Mouse (Mus musculus) heart, adult 9 months (tissue): ENCODE data around the gene Hmgcl.

ENCODE experiments used
- DNase-seq, 2 experiments: peaks; one replicate each; pipeline ENCODE4 v3.0.0; 2022; ENCODE audit warnings: low spot score in 2 of 2

The Hmgcl gene

DNA sequence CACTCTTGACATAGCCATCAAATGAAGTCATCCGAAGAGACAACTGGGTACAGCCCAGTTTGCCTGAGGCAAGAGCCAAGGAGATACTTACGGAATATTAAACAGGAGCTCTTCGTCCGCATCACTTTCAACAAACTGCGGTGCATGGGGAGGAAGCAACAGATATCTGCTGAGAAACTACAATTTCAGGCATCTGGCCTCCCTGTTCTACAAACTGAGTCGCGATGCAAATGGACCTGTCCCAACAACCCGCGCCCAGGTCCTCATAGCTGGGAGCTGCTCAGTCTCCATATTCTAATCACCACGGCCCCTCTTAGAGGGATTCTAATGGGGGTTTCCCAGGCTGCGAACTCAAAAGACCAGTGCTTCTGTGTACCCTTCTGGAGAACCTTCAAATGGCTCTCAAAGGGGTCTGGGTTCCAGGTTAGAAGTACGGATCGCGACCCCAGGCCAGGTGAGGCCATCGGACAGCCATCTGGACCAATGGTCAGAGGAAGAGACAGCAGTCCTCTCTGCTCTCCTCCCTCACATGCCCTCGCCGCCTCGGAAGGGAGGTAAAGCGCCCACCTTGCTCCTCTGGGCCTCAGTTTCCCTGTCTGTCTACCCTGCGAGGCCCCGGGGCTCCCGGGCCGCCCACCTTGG lies 40.2 kb downstream of the Hmgcl start:
- no peak for DNase-seq

DNA sequence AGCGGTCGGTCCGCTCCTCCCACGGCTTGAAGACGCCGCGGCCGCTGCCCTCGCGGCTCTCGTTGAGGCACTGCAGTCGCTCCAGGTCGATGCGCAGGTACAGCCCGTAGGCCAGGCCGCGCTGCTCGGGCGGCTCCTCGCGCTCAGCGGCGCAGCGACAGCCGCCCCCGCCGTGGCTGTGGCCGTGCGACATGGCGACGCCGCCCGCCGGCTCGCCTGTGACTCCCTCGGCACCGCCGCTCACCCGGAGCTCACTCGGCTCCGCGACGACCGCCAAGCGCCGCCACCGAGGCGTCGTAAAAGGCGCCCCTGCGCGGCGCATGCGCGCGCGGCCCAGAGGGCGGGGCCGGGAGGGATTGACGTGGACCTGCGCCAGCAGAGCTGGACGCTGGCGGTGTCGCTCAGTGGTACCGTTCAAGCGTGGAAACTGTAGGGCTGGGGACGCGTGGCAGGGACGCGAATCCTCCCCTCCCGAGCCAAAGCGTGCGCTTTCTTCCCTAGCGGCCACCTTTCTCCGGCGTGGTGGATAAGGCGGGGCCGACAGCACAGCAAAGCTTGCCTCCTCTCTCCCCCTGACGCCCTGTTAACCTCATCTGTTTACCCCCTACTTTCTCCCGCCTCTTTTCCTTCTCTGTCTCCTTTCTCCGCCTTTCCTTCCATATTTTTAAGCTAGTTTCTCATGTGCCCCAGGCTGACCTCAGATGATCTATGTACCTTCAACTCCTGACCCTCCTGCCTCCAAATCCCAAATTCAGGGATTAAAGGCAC lies 40.9 kb downstream of the Hmgcl start, which contains the start of gene Pithd1:
Pithd1 (minus strand) TSS at position 322 of the 768 bp plus-strand sequence.
- peak; percentile 92 to 93 for DNase-seq

DNA sequence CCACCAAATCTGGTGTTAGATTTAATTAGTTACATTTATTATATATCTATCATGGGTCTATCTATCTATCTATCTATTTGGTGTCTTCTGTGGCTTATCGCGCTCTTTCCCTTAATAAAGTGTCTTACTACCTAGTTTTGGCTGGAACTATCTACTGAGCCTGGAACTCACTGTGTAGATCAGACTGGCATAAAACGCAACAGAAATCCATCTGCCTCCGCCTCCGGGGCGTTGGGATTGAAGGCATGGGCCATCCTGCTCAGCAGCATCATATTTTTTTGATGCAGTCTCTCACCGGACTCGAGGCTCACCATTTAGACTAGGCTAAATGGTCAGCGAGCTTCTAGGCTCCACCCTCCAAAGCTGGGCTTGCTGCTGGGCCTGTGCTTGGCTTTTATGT lies 41.5 kb downstream of the Hmgcl start:
- DNase-seq = no peak

DNA sequence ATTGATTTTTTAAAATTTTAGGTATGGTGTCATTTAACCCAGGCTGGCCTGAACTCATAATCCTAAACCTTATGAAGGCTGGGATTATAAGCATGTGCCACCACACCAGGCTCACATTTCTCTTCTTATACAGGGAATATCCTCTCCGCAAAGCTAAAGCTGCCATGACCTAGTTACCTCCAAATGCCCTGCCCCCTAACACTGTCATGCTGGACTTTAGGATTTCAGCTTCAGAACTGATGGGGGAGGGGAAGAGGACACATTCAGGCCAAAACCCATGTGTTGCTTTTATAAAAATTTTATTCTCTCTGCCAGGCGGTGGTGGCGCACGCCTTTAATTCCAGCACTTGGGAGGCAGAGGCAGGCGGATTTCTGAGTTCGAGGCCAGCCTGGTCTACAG lies 47.7 kb downstream of the Hmgcl start:
- no peak for DNase-seq

DNA sequence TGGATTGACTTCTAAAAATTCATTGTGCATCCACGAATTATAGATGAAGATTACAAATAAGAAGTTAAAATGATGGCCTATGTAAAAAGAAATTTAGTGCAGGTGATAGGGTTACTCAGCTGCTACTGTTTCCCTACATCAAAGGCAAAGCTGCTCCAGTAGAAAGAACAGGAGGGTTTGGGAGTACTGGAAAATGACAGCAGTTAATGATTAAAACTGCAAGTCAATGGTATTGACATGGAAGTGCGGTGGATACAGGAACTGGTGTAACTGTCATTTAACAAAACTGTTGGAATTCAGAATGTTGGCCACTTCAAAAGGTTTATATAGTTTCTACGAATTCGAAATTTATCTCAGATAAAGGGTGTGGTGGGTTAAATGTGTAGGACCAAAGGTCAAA lies 48.9 kb downstream of the Hmgcl start:
- DNase-seq = no peak

DNA sequence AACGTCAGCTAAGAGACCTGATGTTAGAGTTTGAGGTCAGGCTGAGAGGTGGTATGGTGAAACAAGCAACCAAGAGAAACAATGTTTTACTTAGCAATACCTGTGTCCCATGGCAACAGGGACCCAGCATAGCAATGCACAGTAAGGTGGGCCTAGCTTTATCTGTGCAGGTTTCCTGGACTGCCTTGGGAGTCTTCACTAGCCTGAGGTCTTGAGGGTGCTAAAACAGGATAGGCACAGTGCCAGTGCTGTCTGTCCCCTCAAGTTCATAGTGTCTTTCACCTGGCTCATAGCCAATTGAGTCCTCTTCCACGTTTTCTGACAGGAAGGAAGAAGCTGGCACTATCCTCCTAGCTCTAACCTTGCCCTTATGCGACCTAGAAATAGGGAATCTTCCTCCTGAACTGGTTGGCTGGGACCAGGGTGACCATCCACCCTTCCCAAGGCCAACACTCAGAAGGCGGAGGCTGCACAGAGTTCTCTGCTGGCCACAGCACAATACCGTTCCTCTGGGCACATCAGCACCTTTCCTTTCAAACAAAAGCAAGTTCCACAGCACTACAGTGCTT lies 57.9 kb downstream of the Hmgcl start:
- no peak for DNase-seq

DNA sequence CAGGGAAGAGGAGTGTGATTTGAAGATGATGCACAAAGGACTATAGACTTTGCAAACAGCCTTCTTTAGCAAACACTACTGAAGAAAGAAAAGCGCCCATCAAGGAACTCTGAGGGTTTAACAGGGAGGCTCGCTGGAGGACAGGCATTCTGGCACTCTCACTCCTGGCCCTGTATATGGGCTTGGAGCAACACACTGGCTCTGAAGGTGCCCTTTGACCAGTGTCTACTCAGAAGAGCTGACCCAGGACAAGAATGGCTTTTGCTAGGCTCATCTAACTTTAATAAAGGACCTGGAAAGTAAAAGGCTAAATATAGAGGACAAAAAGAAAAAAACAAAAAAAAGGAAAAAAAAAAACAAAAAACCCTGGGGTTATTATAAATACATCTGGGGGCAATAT lies 58.7 kb downstream of the Hmgcl start:
- no peak for DNase-seq

DNA sequence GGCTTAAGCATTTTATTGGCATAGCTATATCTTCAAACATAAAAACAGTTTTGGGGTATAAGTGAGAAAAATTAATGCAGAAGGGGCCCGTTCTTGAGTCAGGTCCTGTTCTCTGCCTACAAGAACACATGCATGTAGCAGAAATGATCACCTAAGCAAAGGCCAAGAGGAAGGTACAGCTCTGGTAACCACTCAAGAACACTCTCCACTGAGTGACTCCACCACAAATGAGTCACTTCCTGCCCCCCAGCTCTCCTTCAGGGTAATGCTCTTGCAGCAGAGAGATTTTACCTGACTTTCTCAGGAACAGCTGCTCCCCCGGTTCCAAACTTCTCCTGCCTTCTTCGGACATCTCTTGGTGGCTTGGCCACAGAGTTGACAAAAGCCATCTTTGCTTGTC lies 60.6 kb downstream of the Hmgcl start:
- DNase-seq = no peak

DNA sequence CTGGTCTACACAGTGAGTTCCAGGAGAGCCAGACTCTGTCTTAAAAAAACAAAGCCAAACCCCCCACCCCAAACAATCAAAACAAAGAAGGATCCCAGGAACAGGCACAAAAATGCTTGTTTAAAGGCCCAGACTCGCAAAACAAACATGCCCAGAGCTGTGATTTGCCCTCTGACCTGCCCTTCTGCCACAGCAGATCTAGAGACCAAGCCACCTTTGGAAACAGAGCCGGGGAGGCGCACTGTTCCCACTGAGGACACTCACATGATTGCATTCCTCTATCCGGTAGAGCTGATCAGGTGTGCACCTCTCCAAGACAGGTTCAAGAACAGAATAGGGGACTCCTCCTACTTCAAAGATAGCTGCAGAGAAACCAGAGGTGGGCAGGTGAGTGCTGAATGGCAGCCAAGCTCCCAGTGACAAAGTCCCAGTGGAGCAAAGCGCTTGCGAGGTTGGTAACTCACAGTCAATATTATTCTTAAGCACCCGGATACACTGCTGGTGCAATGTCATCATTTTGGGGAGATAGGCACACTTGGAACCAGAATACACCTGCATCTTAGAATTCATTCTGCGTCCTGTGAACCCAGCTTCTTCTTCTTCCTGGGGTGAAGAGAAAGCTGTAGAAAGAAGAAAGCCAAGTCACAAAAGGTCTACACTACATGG lies 62.7 kb downstream of the Hmgcl start:
- DNase-seq = no peak

DNA sequence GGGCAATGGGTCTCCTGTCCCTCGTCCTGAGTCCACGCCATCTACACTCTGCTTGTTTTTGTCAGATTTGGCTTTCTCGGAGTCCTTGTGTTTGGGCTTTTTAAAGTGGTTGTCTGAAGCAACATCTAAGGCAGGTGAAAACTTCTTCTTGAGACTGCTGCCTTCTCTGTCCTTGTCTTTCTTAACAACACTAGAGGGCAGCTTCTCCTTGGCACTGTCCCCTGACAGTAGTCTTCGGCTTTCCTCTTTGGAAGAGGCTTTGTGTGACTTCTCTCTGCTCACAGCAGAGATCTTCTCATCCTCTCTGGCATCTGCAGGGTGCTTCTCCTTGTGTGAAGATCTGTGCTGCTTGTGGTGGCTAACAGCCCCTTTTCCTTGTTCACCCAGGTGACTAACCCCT lies 64.3 kb downstream of the Hmgcl start:
- DNase-seq = no peak
